Mouse (Mus musculus) ES-E14 (cell line): ENCODE results near the gene Fkbpl. TPM values are rescaled to one million over a fixed set of nuclear protein-coding genes. Genes with fewer than 3 reads are reported as not detected.
A peak's percentile ranks its signal among the peaks of the same experiment; 100 is the strongest.

ENCODE experiments used
- DNase-seq: peaks from one replicate; pipeline ENCODE4 v3.0.0-alpha.2; 2013; ENCODE audit warnings: low read depth, low spot score
- H3K27ac ChIP-seq: 2 replicates; pipeline ENCODE4 v1.5.1; 2012; ENCODE audit warnings: low read depth, mild to moderate bottlenecking, low read length, moderate library complexity, mixed read lengths; ENCODE audit not compliant: poor library complexity, insufficient read depth, severe bottlenecking
- H3K36me3 ChIP-seq: 2 replicates; pipeline ENCODE4 v1.6.1; 2012; ENCODE audit warnings: mild to moderate bottlenecking, low read length, moderate library complexity, mixed read lengths; ENCODE audit not compliant: control insufficient read depth, poor library complexity, insufficient read depth, severe bottlenecking
- H3K4me1 ChIP-seq, 2 experiments: fragments of 150-350 bp in 1 of 2; sonication (generic) in 1 of 2; 2 replicates each; pipeline ENCODE4 v1.6.1; 2012; ENCODE audit warnings: low read length in 2 of 2, mild to moderate bottlenecking in 1 of 2, mixed read lengths in 1 of 2; ENCODE audit not compliant: control insufficient read depth in 2 of 2, insufficient read depth in 2 of 2, poor library complexity in 1 of 2
- H3K4me3 ChIP-seq, 2 experiments: fragments of 150-350 bp in 1 of 2; sonication (generic) in 1 of 2; 2 replicates each; pipeline ENCODE4 v1.5.1; 2012; ENCODE audit warnings: low read length in 2 of 2, low read depth in 1 of 2, mild to moderate bottlenecking in 1 of 2, mixed read lengths in 1 of 2; ENCODE audit not compliant: insufficient read depth in 1 of 2, poor library complexity in 1 of 2, severe bottlenecking in 1 of 2
- H3K9ac ChIP-seq: 2 replicates; pipeline ENCODE4 v1.6.1; 2012; ENCODE audit warnings: low read depth, mild to moderate bottlenecking, low read length, mixed read lengths; ENCODE audit not compliant: poor library complexity, insufficient read depth, severe bottlenecking
- H3K9me3 ChIP-seq: fragments of 150-350 bp; sonication (generic); 2 replicates; pipeline ENCODE4 v1.6.1; 2012; ENCODE audit warnings: low read depth, mild to moderate bottlenecking, low read length; ENCODE audit not compliant: control insufficient read depth, insufficient read depth
- CHD2 ChIP-seq: IDR thresholded peaks from 2 replicates; pipeline ENCODE4 v1.6.1; 2014; ENCODE audit warnings: mild to moderate bottlenecking, low read depth, low read length, inconsistent platforms
- HCFC1 ChIP-seq: IDR thresholded peaks from 2 replicates; pipeline ENCODE4 v1.6.1; 2012; ENCODE audit warnings: low read length, inconsistent platforms, borderline replicate concordance; ENCODE audit not compliant: insufficient read depth
- MAFK ChIP-seq: IDR thresholded peaks from 2 replicates; pipeline ENCODE4 v1.6.1; 2014; ENCODE audit warnings: mild to moderate bottlenecking, low read depth, low read length, inconsistent platforms; ENCODE audit not compliant: insufficient read depth
- ZC3H11A ChIP-seq: IDR thresholded peaks from 2 replicates; pipeline ENCODE4 v1.6.1; 2012; ENCODE audit warnings: low read depth, mild to moderate bottlenecking, inconsistent platforms, low read length, borderline replicate concordance
- ZNF384 ChIP-seq: IDR thresholded peaks from 2 replicates; pipeline ENCODE4 v1.6.1; 2012; ENCODE audit warnings: low read depth, low read length, inconsistent platforms
- in situ Hi-C, 2 experiments: fragments of 600-800 bp; cut with MboI; formaldehyde crosslinking; loops; one replicate each; pipeline ENCODE4 v1.15.1; 2025; ENCODE audit warnings: low sequenced_read_pairs in 2 of 2, inconsistent platforms in 1 of 2; ENCODE audit not compliant: unreplicated experiment in 2 of 2
- total RNA-seq: library from RNA; depleted of rRNA; stranded (reverse); fragments of 300-350 nt; gene quantifications from 2 replicates; pipeline ENCODE4 v1.2.3, GENCODE M21; 2012

The Fkbpl gene
- total RNA-seq, 1 experiment: 7.5 TPM

DNA sequence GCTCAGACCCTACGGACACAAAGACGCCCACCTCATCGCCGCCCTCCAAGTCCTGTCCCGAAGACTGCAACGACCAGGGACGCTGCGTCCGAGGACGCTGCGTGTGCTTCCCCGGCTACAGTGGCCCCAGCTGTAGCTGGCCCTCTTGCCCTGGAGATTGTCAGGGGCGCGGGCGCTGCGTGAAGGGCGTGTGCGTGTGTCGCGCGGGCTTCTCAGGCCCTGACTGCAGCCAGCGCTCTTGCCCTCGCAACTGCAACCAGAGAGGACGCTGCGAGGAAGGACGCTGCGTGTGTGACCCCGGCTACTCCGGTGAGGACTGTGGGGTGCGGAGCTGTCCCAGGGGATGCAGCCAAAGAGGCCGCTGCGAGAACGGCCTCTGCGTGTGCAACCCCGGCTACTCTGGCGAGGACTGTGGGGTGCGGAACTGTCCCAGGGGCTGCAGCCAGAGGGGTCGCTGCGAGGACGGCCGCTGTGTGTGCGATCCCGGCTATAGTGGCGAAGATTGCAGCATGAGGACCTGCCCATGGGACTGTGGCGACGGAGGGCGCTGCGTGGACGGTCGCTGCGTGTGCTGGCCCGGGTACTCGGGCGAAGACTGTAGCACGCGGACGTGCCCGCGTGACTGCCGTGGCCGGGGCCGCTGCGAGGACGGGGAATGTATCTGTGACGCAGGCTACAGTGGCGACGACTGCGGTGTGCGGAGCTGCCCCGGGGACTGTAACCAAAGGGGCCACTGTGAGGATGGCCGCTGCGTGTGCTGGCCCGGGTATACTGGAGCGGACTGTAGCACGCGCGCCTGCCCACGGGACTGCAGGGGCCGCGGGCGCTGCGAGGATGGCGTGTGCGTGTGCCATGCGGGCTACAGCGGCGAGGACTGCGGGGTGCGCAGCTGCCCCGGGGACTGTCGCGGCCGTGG is 26.8 kb downstream of the Fkbpl start:
- Histone ChIP-seq H3K4me3 (peak overlapping the region; percentile 9 to 42; a peak in 2 of 4 replicates), H3K9me3 (no peaks in the 10 kb centered on the region), H3K27ac (no peak overlapping the region), H3K9ac (no peak overlapping the region; the same call in 1 of the 2 replicates), H3K4me1 (peaks cover 0 to 9% of the 10 kb centered on the region in 2 experiments; a peak in 1 of 4 replicates), H3K36me3 (no peaks in the 10 kb centered on the region)
- in situ Hi-C loops: no loop called here
- DNase-seq: no peak
- TF ChIP-seq ZC3H11A (no peak), CHD2 (no peak), ZNF384 (no peak), HCFC1 (no peak), MAFK (no peak)

DNA sequence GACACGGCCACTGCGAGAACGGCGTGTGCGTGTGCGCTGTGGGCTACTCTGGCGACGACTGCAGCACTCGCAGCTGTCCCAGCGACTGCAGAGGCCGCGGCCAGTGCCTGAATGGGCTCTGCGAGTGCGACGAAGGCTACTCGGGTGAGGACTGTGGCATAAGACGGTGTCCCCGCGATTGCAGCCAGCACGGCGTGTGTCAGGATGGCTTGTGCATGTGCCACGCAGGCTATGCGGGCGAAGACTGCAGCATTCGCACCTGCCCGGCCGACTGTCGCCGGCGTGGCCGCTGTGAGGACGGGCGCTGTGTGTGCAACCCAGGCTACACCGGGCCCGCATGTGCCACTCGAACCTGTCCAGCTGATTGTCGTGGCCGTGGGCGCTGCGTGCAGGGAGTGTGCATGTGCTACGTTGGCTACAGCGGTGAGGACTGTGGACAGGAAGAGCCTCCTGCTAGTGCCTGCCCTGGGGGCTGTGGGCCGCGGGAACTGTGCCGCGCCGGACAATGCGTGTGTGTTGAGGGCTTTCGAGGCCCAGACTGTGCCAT is 27.8 kb downstream of the Fkbpl start:
- Histone ChIP-seq H3K4me1 (peaks cover 0 to 9% of the 10 kb centered on the region in 2 experiments; a peak in 1 of 4 replicates), H3K4me3 (peak overlapping the region; percentile 9 to 42; a peak in 2 of 4 replicates), H3K9me3 (no peaks in the 10 kb centered on the region), H3K27ac (no peak overlapping the region), H3K36me3 (no peaks in the 10 kb centered on the region), H3K9ac (no peak overlapping the region; the same call in 1 of the 2 replicates)
- no peak for DNase-seq
- in situ Hi-C loops: no loop called here
- TF ChIP-seq HCFC1: no peak
- TF ChIP-seq MAFK: no peak
- TF ChIP-seq CHD2: no peak

DNA sequence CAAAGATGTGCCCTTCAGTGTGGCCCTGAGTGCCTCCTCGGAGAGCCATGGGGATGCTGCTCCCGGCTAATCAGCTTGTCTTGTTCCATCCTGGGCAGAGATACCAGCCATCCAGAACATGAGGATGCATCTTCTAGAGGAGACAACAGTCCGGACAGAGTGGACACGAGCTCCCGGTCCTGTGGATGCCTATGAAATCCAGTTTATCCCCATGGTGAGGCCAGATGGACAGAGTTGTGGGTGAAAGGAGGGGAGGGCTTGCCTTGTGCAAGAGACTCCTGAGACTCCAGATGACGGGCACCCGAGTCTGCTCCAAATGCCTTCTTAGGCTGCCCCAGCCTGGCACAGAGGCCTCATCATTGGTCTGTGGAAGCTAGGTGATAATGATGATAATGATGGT is 28.6 kb downstream of the Fkbpl start:
- Histone ChIP-seq H3K4me1 (peaks cover 0 to 9% of the 10 kb centered on the region in 2 experiments; a peak in 1 of 4 replicates), H3K9me3 (no peaks in the 10 kb centered on the region), H3K4me3 (no peak overlapping the region), H3K27ac (no peak overlapping the region), H3K9ac (no peak overlapping the region), H3K36me3 (no peaks in the 10 kb centered on the region)
- in situ Hi-C loops: no loop called here
- DNase-seq: no peak
- TF ChIP-seq ZNF384 (no peak), CHD2 (no peak), MAFK (no peak), HCFC1 (no peak), ZC3H11A (no peak)

DNA sequence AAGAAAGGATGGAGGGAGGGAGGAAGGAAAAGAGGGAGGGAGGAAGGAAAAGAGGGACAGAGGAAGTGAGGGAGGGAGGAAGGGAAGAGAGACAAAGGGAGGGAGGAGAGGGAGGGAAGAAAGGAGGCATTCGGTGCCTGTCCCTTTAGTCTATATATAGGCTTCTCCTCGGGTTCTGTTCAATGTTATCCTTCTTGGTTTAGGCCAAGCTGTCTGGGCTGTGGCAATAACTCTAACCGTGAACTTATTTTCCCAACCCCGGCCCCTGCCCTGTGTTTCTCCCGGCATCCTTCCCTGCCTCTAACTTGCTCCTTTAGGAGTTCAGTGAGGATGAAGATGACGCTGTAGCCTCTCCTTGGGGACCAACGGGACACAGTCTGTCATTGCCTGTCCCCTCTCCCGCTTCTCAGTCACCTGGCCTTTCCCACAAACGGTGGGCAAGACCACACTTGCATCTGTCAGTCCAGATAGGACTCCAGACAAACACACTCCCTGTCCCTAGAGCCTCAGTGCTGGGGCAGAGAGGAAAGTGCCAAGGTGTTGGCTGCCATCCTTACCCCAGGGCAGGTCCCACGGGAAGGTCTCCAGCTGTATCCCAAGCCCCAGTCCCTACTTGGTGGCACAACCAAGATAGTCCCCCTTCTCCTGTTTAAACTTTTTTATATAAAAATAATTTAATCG is 30.1 kb downstream of the Fkbpl start:
- H3K27ac ChIP-seq: no peak overlapping the region
- TF ChIP-seq ZNF384 (no peak), CHD2 (no peak), ZC3H11A (no peak), HCFC1 (no peak), MAFK (no peak)
- H3K4me1 ChIP-seq: peaks cover 0 to 9% of the 10 kb centered on the region in 2 experiments; a peak in 1 of 4 replicates
- H3K4me3 ChIP-seq: no peak overlapping the region
- no peak for DNase-seq
- no peak overlapping the region for H3K9ac ChIP-seq
- no peaks in the 10 kb centered on the region for H3K9me3 ChIP-seq
- H3K36me3 ChIP-seq: no peaks in the 10 kb centered on the region
- in situ Hi-C loops: no loop called here
